Mouse (Mus musculus) heart, embryonic 11.5 days (tissue): ENCODE measurements around the gene Gng11. TPM values are rescaled to one million over a fixed set of nuclear protein-coding genes. Genes with fewer than 3 reads are reported as not detected.

ENCODE experiments used
- ATAC-seq: fragments of 200-750 bp; cut with Nextera tagmentation; replicated peaks from 2 replicates; pipeline ENCODE4 v1.8.0; 2017; ENCODE audit warnings: moderate library complexity; ENCODE audit not compliant: insufficient number of reproducible peaks, low FRiP score, low TSS enrichment
- H3K27ac ChIP-seq: fragments of 300-500 bp; sonication (generic); 2 replicates; pipeline ENCODE4 v1.5.1; 2014; ENCODE audit warnings: mild to moderate bottlenecking, low read depth, low read length
- H3K27me3 ChIP-seq: fragments of 300-500 bp; sonication (generic); 2 replicates; pipeline ENCODE4 v1.6.1; 2014; ENCODE audit warnings: mild to moderate bottlenecking, low read length, mixed read lengths; ENCODE audit not compliant: control insufficient read depth, insufficient read depth
- H3K36me3 ChIP-seq: fragments of 300-500 bp; sonication (generic); 2 replicates; pipeline ENCODE4 v1.6.1; 2014; ENCODE audit warnings: mild to moderate bottlenecking, low read length, moderate library complexity, mixed read lengths; ENCODE audit not compliant: control insufficient read depth, insufficient read depth
- H3K4me1 ChIP-seq: fragments of 300-500 bp; sonication (generic); 2 replicates; pipeline ENCODE4 v1.6.1; 2014; ENCODE audit warnings: low read length; ENCODE audit not compliant: control insufficient read depth, insufficient read depth
- H3K4me2 ChIP-seq: fragments of 300-500 bp; sonication (generic); 2 replicates; pipeline ENCODE4 v1.6.1; 2014; ENCODE audit warnings: mild to moderate bottlenecking, moderate library complexity
- H3K4me3 ChIP-seq: fragments of 300-500 bp; sonication (generic); 2 replicates; pipeline ENCODE4 v1.5.1; 2014; ENCODE audit warnings: low read depth, low read length
- H3K9ac ChIP-seq: fragments of 300-500 bp; sonication (generic); 2 replicates; pipeline ENCODE4 v1.6.1; 2014; ENCODE audit warnings: mild to moderate bottlenecking, low read depth, low read length, moderate library complexity
- H3K9me3 ChIP-seq: fragments of 300-500 bp; sonication (generic); replicated peaks from 2 replicates; pipeline ENCODE4 v1.6.1; 2016; ENCODE audit warnings: low read length; ENCODE audit not compliant: control insufficient read depth
- WGBS: fragments of 180-500 bp; shearing (Covaris S2); extraction: QIAGEN DNeasy Blood & Tissue Kit; methylation state at CpG from one replicate; pipeline ENCODE4 v1.1.7; 2014; ENCODE audit not compliant: insufficient replicate concordance; 5-methylcytosine and 5-hydroxymethylcytosine counted together
- polyA plus RNA-seq: library from polyadenylated mRNA; unstranded; fragments of >200 nt; fragmentation: Nextera tagmentation; extraction: Ambion mirVana; gene quantifications from 2 replicates; pipeline ENCODE4 v1.2.1, GENCODE M21; 2014

Gene Gng11
- polyA plus RNA-seq = 69.3 and 71.5 TPM in 2 replicates

GRCm38 (mm10) chr6:4003890-4004306 lies at the start of gene Gng11:
Gene Gng11 (plus strand): TSS chr6:4003904.
- Histone ChIP-seq H3K9ac (peak within 1 kb of the TSS; percentile 87), H3K36me3 (no peaks in the 10 kb centered on the region), H3K4me1 (no peaks in the 10 kb centered on the region), H3K27ac (peak within 1 kb of the TSS; percentile 93), H3K9me3 (no peaks in the 10 kb centered on the region), H3K4me3 (peak within 1 kb of the TSS; percentile 56), H3K27me3 (no peaks in the 10 kb centered on the region), H3K4me2 (peak within 1 kb of the TSS; percentile 69)
- peak; percentile 78 for ATAC-seq
- WGBS = 1% methylated on average over 19 of the region's 19 CpGs

GRCm38 (mm10) chr6:3954969-3955368 lies 48.7 kb upstream of the Gng11 start:
- no peaks in the 10 kb centered on the region for H3K9me3 ChIP-seq
- ATAC-seq = no peak
- H3K27ac ChIP-seq = no peak overlapping the region
- no peak overlapping the region for H3K4me2 ChIP-seq
- 53% methylated on average over 4 of the region's 4 CpGs for WGBS
- H3K27me3 ChIP-seq = no peaks in the 10 kb centered on the region
- H3K36me3 ChIP-seq = no peaks in the 10 kb centered on the region
- no peaks in the 10 kb centered on the region for H3K4me1 ChIP-seq
- H3K9ac ChIP-seq = no peak overlapping the region
- H3K4me3 ChIP-seq = no peak overlapping the region

DNA sequence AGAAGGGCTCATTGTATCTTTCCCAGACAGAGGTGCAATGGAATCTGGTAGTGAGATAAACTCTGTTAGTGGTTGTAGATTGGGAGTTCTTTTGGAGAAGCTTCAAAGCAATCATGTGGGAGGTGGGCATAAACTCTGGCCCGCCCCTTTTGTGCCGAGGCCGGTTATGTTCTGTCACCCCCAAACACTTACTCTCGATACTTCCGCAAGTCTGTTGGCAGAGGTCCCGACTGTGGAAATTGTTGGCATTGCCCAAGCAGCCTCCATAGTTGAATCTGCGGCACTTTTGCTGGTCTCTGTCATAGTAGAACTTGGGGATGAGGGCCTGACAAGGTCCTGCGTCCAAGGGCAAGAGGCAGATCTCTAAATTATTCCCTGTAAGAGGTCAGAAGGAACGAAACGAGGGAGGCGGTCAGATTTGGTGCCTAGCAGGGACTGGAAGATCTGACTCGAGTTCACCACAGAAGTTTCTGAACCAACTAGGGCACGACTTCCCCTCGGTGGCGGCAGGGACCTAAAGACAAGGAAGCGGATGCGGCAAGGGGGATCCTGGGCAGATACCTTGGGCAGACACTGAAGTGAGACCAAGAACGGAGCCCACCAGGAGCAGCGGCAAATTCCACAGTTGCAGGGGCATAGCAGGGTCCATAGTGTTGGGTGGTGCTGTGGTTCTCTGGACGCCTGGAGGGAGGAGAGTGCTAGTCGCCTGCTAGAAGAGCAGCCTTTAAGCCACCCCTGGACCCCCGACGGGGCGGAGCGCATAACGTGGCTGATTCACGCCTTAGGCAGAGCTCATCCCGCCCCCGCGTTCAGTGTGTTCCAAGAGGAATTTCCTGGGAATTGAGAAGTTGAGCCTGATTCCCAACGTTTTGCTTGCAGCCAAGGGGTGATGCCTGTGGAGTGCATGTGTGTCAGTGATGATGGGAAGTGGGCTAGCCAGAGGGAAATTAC lies 35.8 kb upstream of the Gng11 start:
- no peak; the same call in 1 of the 2 replicates for ATAC-seq
- WGBS = 10% methylated on average over 31 of the region's 31 CpGs
- Histone ChIP-seq H3K4me2 (peak overlapping the region; percentile 76), H3K9ac (peak overlapping the region; percentile 49), H3K4me3 (peak overlapping the region; percentile 45), H3K27ac (no peak overlapping the region), H3K36me3 (no peaks in the 10 kb centered on the region), H3K27me3 (no peaks in the 10 kb centered on the region), H3K4me1 (no peaks in the 10 kb centered on the region; the same call in 1 of the 2 replicates), H3K9me3 (no peaks in the 10 kb centered on the region)

- H3K9me3 ChIP-seq = no peaks in the 10 kb centered on the region
- WGBS = 62% methylated on average over 1 of the region's 1 CpGs
- H3K4me3 ChIP-seq = no peak overlapping the region
- no peak overlapping the region for H3K27ac ChIP-seq
- no peak overlapping the region for H3K9ac ChIP-seq
- H3K4me1 ChIP-seq = no peaks in the 10 kb centered on the region
- no peaks in the 10 kb centered on the region for H3K36me3 ChIP-seq
- H3K27me3 ChIP-seq = no peaks in the 10 kb centered on the region
- no peak overlapping the region for H3K4me2 ChIP-seq
- ATAC-seq = no peak
Measured at GRCm38 (mm10) chr6:3973679-3974078, 30.0 kb upstream of the Gng11 start.

GRCm38 (mm10) chr6:3982661-3983284 lies 20.9 kb upstream of the Gng11 start:
- Histone ChIP-seq H3K36me3 (no peaks in the 10 kb centered on the region), H3K27ac (no peak overlapping the region), H3K27me3 (no peaks in the 10 kb centered on the region), H3K4me1 (no peaks in the 10 kb centered on the region), H3K4me2 (no peak overlapping the region), H3K4me3 (no peak overlapping the region), H3K9me3 (no peaks in the 10 kb centered on the region), H3K9ac (no peak overlapping the region)
- WGBS = 86% methylated on average over 5 of the region's 5 CpGs
- ATAC-seq = no peak

DNA sequence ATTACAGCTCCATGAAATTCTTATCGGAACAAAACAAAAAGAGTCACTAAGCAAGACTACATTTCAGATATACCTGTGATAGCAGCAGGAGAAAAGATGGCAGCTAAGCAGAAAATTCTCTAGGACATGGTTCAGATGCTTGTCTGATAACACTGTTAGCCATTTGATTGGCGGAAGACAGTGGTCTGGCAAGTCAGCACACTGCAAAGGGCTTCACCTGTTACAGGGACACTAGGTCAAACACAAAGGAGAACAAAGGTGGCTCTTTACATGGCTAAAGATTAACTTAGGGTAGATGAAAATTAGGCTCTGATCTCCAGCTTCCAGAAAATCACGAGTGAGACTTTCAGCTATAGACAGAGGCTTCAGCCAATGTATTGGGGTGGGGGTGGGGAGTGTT lies 15.0 kb upstream of the Gng11 start, which contains the start of gene Tfpi2:
Tfpi2 (minus strand) TSS at position 170 of the 400 bp plus-strand sequence.
- 78% methylated on average over 3 of the region's 3 CpGs for WGBS
- no peak for ATAC-seq
- no peak within 1 kb of the TSS for H3K4me3 ChIP-seq

DNA sequence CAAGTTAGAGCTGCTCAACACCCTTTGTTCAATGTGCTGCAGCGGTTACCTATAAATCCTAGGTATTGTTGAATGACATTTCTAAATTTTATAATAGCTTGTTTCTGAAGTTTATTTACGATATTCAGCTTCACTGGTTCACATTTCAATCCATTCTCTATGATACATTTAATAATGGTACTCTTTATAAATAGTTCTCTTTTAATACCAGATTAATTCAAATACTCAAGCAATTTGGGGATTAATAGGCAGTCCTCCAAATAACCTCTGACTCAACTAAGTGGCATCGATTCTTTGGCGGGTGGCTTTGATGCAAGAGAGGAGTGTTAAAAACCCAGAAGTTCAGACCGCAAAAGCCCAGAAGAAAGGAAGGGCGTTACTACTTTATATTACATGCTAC lies 10.2 kb upstream of the Gng11 start, which contains the start of gene Gngt1:
Gngt1 (plus strand) TSS at position 301 of the 400 bp plus-strand sequence.
- Histone ChIP-seq H3K36me3 (no peaks in the 10 kb centered on the region), H3K4me1 (no peaks in the 10 kb centered on the region), H3K9me3 (no peaks in the 10 kb centered on the region), H3K4me2 (no peak within 1 kb of the TSS), H3K27me3 (no peaks in the 10 kb centered on the region), H3K27ac (no peak within 1 kb of the TSS), H3K4me3 (no peak within 1 kb of the TSS), H3K9ac (no peak within 1 kb of the TSS)
- 82% methylated on average over 6 of the region's 6 CpGs for WGBS
- no peak for ATAC-seq

More for the DNA sequence above, 15.0 kb upstream of the Gng11 start, which contains the start of gene Tfpi2:
- Histone ChIP-seq H3K36me3 (no peaks in the 10 kb centered on the region), H3K4me1 (no peaks in the 10 kb centered on the region), H3K9ac (no peak within 1 kb of the TSS), H3K9me3 (no peaks in the 10 kb centered on the region), H3K27me3 (no peaks in the 10 kb centered on the region), H3K4me2 (no peak within 1 kb of the TSS), H3K27ac (no peak within 1 kb of the TSS)

GRCm38 (mm10) chr6:3998089-3998488 lies 5.6 kb upstream of the Gng11 start:
- H3K9ac ChIP-seq = no peak overlapping the region
- no peak overlapping the region for H3K4me3 ChIP-seq
- H3K4me1 ChIP-seq = no peaks in the 10 kb centered on the region
- ATAC-seq = no peak
- 69% methylated on average over 4 of the region's 4 CpGs for WGBS
- no peaks in the 10 kb centered on the region for H3K9me3 ChIP-seq
- H3K36me3 ChIP-seq = no peaks in the 10 kb centered on the region
- no peak overlapping the region for H3K27ac ChIP-seq
- H3K4me2 ChIP-seq = no peak overlapping the region
- H3K27me3 ChIP-seq = no peaks in the 10 kb centered on the region
